Mouse (Mus musculus): Measurements from ENCODE around the gene Ckap5. TPM values are rescaled to one million over a fixed set of nuclear protein-coding genes. Genes with fewer than 3 reads are reported as not detected.

The Ckap5 gene
- polyA plus RNA-seq, 2 experiments = 20.6 to 35.9 TPM

GRCm38 (mm10) chr2:91645811-91646210, 119.2 kb downstream of the Ckap5 start:
- no peak overlapping the region for H3K27ac ChIP-seq
- ATAC-seq (ENCODE audit: insufficient read depth) = no peak
- no peak for DNase-seq (ENCODE audit: low read depth in 3 of 3, low spot score in 3 of 3)
- H3K36me3 ChIP-seq (replicated peaks; ENCODE audit: control insufficient read depth, insufficient read depth, low read depth) = peaks cover 29% of the 10 kb centered on the region
- H3K4me3 ChIP-seq (ENCODE audit: insufficient read depth in 1 of 2, low read depth in 2 of 2, low read length in 2 of 2) = no peak overlapping the region
- H3K4me1 ChIP-seq (replicated peaks; ENCODE audit: control insufficient read depth in 2 of 2, insufficient read depth in 2 of 2, low read length in 1 of 2) = peaks cover 25 to 31% of the 10 kb centered on the region in 2 experiments
- H3K4me2 ChIP-seq (ENCODE audit: low read depth) = no peak overlapping the region
- TF ChIP-seq EP300 (IDR thresholded peaks at IDR 0.05; ENCODE audit: low read depth) = no peak
- TF ChIP-seq CTCF (IDR thresholded peaks at IDR 0.05; ENCODE audit: low read depth) = no peak
- no peak overlapping the region for H3K9ac ChIP-seq (replicated peaks)
- WGBS (ENCODE audit: insufficient replicate concordance) = 79% methylated on average over 11 of the region's 11 CpGs
- H3K27me3 ChIP-seq (ENCODE audit: control insufficient read depth, insufficient read depth, low read length) = no peaks in the 10 kb centered on the region
- H3K9me3 ChIP-seq (ENCODE audit: control insufficient read depth, low read length) = no peaks in the 10 kb centered on the region

- H3K9me3 ChIP-seq (ENCODE audit: control insufficient read depth, low read length) = no peaks in the 10 kb centered on the region
- H3K36me3 ChIP-seq (replicated peaks; ENCODE audit: control insufficient read depth, insufficient read depth, low read depth) = peaks cover 29% of the 10 kb centered on the region
- H3K4me1 ChIP-seq (replicated peaks; ENCODE audit: control insufficient read depth in 2 of 2, insufficient read depth in 2 of 2, low read length in 1 of 2) = peaks cover 29 to 34% of the 10 kb centered on the region in 2 experiments
- no peak overlapping the region for H3K4me2 ChIP-seq (ENCODE audit: low read depth)
- DNase-seq (ENCODE audit: low read depth in 3 of 3, low spot score in 3 of 3) (peak in 2 of 3 experiments; percentile 48 to 56), ATAC-seq (ENCODE audit: insufficient read depth) (no peak)
- TF ChIP-seq CTCF (IDR thresholded peaks at IDR 0.05; ENCODE audit: low read depth) (peak; percentile 86), EP300 (IDR thresholded peaks at IDR 0.05; ENCODE audit: low read depth) (no peak)
- no peaks in the 10 kb centered on the region for H3K27me3 ChIP-seq (ENCODE audit: control insufficient read depth, insufficient read depth, low read length)
- 17% methylated on average over 1 of the region's 1 CpGs for WGBS (ENCODE audit: insufficient replicate concordance)
- no peak overlapping the region for H3K27ac ChIP-seq
- H3K4me3 ChIP-seq (ENCODE audit: insufficient read depth in 1 of 2, low read depth in 2 of 2, low read length in 2 of 2) = no peak overlapping the region
- H3K9ac ChIP-seq (replicated peaks) = no peak overlapping the region
Observed at GRCm38 (mm10) chr2:91646733-91647132, 120.2 kb downstream of the Ckap5 start.

- Histone ChIP-seq H3K9ac (replicated peaks) (peak overlapping the region; percentile 82), H3K27ac (peak overlapping the region; percentile 81), H3K4me2 (ENCODE audit: low read depth) (peak overlapping the region; percentile 96), H3K4me1 (replicated peaks; ENCODE audit: control insufficient read depth in 2 of 2, insufficient read depth in 2 of 2, low read length in 1 of 2) (peaks cover 10 to 12% of the 10 kb centered on the region in 2 experiments), H3K27me3 (ENCODE audit: control insufficient read depth, insufficient read depth, low read length) (no peaks in the 10 kb centered on the region), H3K9me3 (ENCODE audit: control insufficient read depth, low read length) (no peaks in the 10 kb centered on the region), H3K4me3 (ENCODE audit: insufficient read depth in 1 of 2, low read depth in 2 of 2, low read length in 2 of 2) (peak overlapping the region; percentile 90 to 100), H3K36me3 (replicated peaks; ENCODE audit: control insufficient read depth, insufficient read depth, low read depth) (peaks cover 29% of the 10 kb centered on the region)
- DNase-seq (ENCODE audit: low read depth in 3 of 3, low spot score in 3 of 3) (no peak), ATAC-seq (ENCODE audit: insufficient read depth) (no peak; the same call in 1 of the 2 replicates)
- 2% methylated on average over 15 of the region's 15 CpGs for WGBS (ENCODE audit: insufficient replicate concordance)
- TF ChIP-seq CTCF (IDR thresholded peaks at IDR 0.05; ENCODE audit: low read depth) (no peak), EP300 (IDR thresholded peaks at IDR 0.05; ENCODE audit: low read depth) (no peak)
Observed at GRCm38 (mm10) chr2:91649152-91649551, 122.6 kb downstream of the Ckap5 start.

- DNase-seq (ENCODE audit: low read depth in 3 of 3, low spot score in 3 of 3) = peak; percentile 98 to 99 (median 99)
- H3K4me1 ChIP-seq (replicated peaks; ENCODE audit: control insufficient read depth in 2 of 2, insufficient read depth in 2 of 2, low read length in 1 of 2) = peaks cover 10% of the 10 kb centered on the region in 2 experiments
- peak within 1 kb of the TSS; percentile 90 to 100 for H3K4me3 ChIP-seq (ENCODE audit: insufficient read depth in 1 of 2, low read depth in 2 of 2, low read length in 2 of 2)
- no peaks in the 10 kb centered on the region for H3K9me3 ChIP-seq (ENCODE audit: control insufficient read depth, low read length)
- peaks cover 27% of the 10 kb centered on the region for H3K36me3 ChIP-seq (replicated peaks; ENCODE audit: control insufficient read depth, insufficient read depth, low read depth)
- ATAC-seq (ENCODE audit: insufficient read depth) = peak; percentile 92
- no peaks in the 10 kb centered on the region for H3K27me3 ChIP-seq (ENCODE audit: control insufficient read depth, insufficient read depth, low read length)
- H3K27ac ChIP-seq = peak within 1 kb of the TSS; percentile 81
- under 1% methylated on average over 44 of the region's 44 CpGs for WGBS (ENCODE audit: insufficient replicate concordance)
- TF ChIP-seq EP300 (IDR thresholded peaks at IDR 0.05; ENCODE audit: low read depth) = peak; percentile 26; the same call in 1 of the 2 replicates
- no peak for TF ChIP-seq CTCF (IDR thresholded peaks at IDR 0.05; ENCODE audit: low read depth)
- H3K9ac ChIP-seq (replicated peaks) = peak within 1 kb of the TSS; percentile 82
- peak within 1 kb of the TSS; percentile 96 for H3K4me2 ChIP-seq (ENCODE audit: low read depth)
Observed at GRCm38 (mm10) chr2:91649553-91650359, 123.2 kb downstream of the Ckap5 start, which contains the start of the genes Zfp408 and Arhgap1. Gene Zfp408, minus strand, starts transcription at chr2:91649791. Gene Arhgap1, plus strand, starts transcription at chr2:91649860.

GRCm38 (mm10) chr2:91650360-91650995, 123.9 kb downstream of the Ckap5 start:
- Histone ChIP-seq H3K9me3 (ENCODE audit: control insufficient read depth, low read length) (no peaks in the 10 kb centered on the region), H3K27ac (peak overlapping the region; percentile 76), H3K27me3 (ENCODE audit: control insufficient read depth, insufficient read depth, low read length) (no peaks in the 10 kb centered on the region), H3K4me3 (ENCODE audit: insufficient read depth in 1 of 2, low read depth in 2 of 2, low read length in 2 of 2) (peak overlapping the region; percentile 90 to 100), H3K36me3 (replicated peaks; ENCODE audit: control insufficient read depth, insufficient read depth, low read depth) (peaks cover 20% of the 10 kb centered on the region), H3K4me1 (replicated peaks; ENCODE audit: control insufficient read depth in 2 of 2, insufficient read depth in 2 of 2, low read length in 1 of 2) (peaks cover 10% of the 10 kb centered on the region in 2 experiments), H3K9ac (replicated peaks) (peak overlapping the region; percentile 78), H3K4me2 (ENCODE audit: low read depth) (peak overlapping the region; percentile 96)
- 8% methylated on average over 16 of the region's 16 CpGs for WGBS (ENCODE audit: insufficient replicate concordance)
- TF ChIP-seq CTCF (IDR thresholded peaks at IDR 0.05; ENCODE audit: low read depth) (no peak), EP300 (IDR thresholded peaks at IDR 0.05; ENCODE audit: low read depth) (no peak)
- no peak for DNase-seq (ENCODE audit: low read depth in 3 of 3, low spot score in 3 of 3)
- peak; percentile 40 for ATAC-seq (ENCODE audit: insufficient read depth)

Data from liver, embryonic 14.5 days (tissue).